Mouse (Mus musculus): ENCODE data around the gene Ssrp1. TPM values are rescaled to one million over a fixed set of nuclear protein-coding genes. Genes with fewer than 3 reads are reported as not detected.

Ssrp1 gene
- total and polyA plus RNA-seq, 3 experiments = 241 to 437 (median 297) TPM

DNA sequence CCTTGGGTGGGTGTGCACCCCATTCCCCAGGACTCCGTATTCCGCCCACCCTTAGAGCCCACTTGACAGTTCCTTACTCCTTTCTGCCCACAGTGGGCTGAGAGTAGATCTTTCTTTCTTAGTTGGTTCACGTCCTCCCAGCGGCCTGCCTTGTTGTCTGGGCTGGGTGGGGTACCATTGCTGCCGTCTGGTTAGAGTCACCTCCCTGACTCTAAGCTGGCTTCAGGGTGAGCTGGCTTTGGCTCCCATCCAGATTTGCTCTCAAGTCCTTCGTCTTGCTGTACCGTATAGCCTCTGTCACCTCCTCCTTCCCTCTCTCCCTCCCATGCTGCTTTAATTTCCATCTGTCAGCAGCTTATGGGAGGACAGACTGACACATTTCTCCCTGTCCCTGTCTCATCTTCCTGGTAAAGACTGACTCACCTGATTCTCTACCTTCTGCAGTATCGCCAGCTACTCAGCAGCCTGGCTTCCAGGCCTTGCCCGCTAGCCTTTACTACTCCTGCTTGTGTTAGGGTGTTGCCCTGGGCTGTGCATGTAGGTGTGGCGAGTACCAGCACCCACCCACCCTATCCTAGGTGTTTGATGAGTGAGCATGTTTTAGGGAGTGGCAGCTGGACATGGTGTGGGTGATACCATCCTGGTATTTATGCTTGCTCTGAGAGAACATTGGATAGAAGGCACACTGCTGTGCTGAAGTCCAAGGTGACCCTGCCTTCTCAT, 31.0 kb downstream of the Ssrp1 start:
- no peak overlapping the region for H3K9ac ChIP-seq (ENCODE audit: insufficient read depth, low read depth)
- H3K27me3 ChIP-seq (replicated peaks) = no peaks in the 10 kb centered on the region
- no peaks in the 10 kb centered on the region for H3K79me2 ChIP-seq (replicated peaks; ENCODE audit: control insufficient read depth, extremely low read depth, insufficient read depth, poor library complexity, severe bottlenecking)
- no peak for DNase-seq (ENCODE audit: extremely low read depth)
- no peaks in the 10 kb centered on the region for H3K9me3 ChIP-seq (replicated peaks; ENCODE audit: low read length)
- in situ Hi-C loops (cut with MboI; ENCODE audit: low pct_ligation_motif_present, low pct_unique_long_range_greater_than_20kb, low sequenced_read_pairs) (no loop called here), dilution Hi-C loops (cut with MboI; ENCODE audit: extremely low pct_ligation_motif_present, extremely low pct_unique_long_range_greater_than_20kb, low sequenced_read_pairs) (no loop called here)
- H3K27ac ChIP-seq (ENCODE audit: insufficient read depth, low read depth) = no peak overlapping the region
- H3K4me3 ChIP-seq (replicated peaks in 1 of 3; ENCODE audit: low read depth in 2 of 3, low read length in 2 of 3, poor library complexity in 1 of 3) = no peak overlapping the region
- no peak overlapping the region for H3K4me2 ChIP-seq (ENCODE audit: insufficient read depth, low read depth, poor library complexity, severe bottlenecking)
- H3K4me1 ChIP-seq (ENCODE audit: control insufficient read depth in 1 of 2, insufficient read depth in 2 of 2) = no peaks in the 10 kb centered on the region
- TF ChIP-seq MAX (IDR thresholded peaks at IDR 0.05; ENCODE audit: low read length) (no peak), ETS1 (conservative IDR thresholded peaks at IDR 0.05; ENCODE audit: low read depth, low read length) (no peak), GABPA (IDR thresholded peaks at IDR 0.05; ENCODE audit: insufficient replicate concordance, low read depth, low read length) (no peak), HCFC1 (IDR thresholded peaks at IDR 0.05; ENCODE audit: low read depth, low read length) (no peak), BHLHE40 (IDR thresholded peaks at IDR 0.05; ENCODE audit: low read depth, low read length) (no peak), CTCF (conservative IDR thresholded peaks at IDR 0.05 in 1 of 2, IDR thresholded peaks at IDR 0.05 in 1 of 2; ENCODE audit: low read depth in 2 of 2, low read length in 2 of 2) (no peak), SIN3A (IDR thresholded peaks at IDR 0.05; ENCODE audit: low read length) (no peak)
- H3K36me3 ChIP-seq (replicated peaks in 1 of 2; ENCODE audit: control insufficient read depth in 1 of 2, insufficient read depth in 1 of 2, low read length in 1 of 2) = peaks cover 0 to 12% of the 10 kb centered on the region in 2 experiments

- H3K27ac ChIP-seq (ENCODE audit: insufficient read depth, low read depth) = no peak overlapping the region
- in situ Hi-C loops (cut with MboI; ENCODE audit: low pct_ligation_motif_present, low pct_unique_long_range_greater_than_20kb, low sequenced_read_pairs) = no loop called here
- dilution Hi-C loops (cut with MboI; ENCODE audit: extremely low pct_ligation_motif_present, extremely low pct_unique_long_range_greater_than_20kb, low sequenced_read_pairs) = no loop called here
- TF ChIP-seq MAFK (IDR thresholded peaks at IDR 0.05; ENCODE audit: insufficient replicate concordance, low read length) (no peak), POLR2AphosphoS2 (IDR thresholded peaks at IDR 0.05; ENCODE audit: low read depth, low read length) (no peak), ELF1 (IDR thresholded peaks at IDR 0.05; ENCODE audit: low read depth, low read length) (no peak), CTCF (conservative IDR thresholded peaks at IDR 0.05 in 1 of 2, IDR thresholded peaks at IDR 0.05 in 1 of 2; ENCODE audit: low read depth in 2 of 2, low read length in 2 of 2) (no peak), SMC3 (IDR thresholded peaks at IDR 0.05; ENCODE audit: low read depth, low read length) (no peak), MEF2A (IDR thresholded peaks at IDR 0.05; ENCODE audit: borderline replicate concordance, low read depth, low read length) (no peak), E2F4 (IDR thresholded peaks at IDR 0.05; ENCODE audit: insufficient replicate concordance, low read depth, low read length) (no peak), HCFC1 (IDR thresholded peaks at IDR 0.05; ENCODE audit: low read depth, low read length) (no peak), ZNF384 (IDR thresholded peaks at IDR 0.05; ENCODE audit: low read depth, low read length) (no peak), RAD21 (IDR thresholded peaks at IDR 0.05; ENCODE audit: low read depth, low read length) (no peak), PAX5 (IDR thresholded peaks at IDR 0.05; ENCODE audit: low read length) (no peak), SIN3A (IDR thresholded peaks at IDR 0.05; ENCODE audit: low read length) (no peak), ZMIZ1 (IDR thresholded peaks at IDR 0.05; ENCODE audit: low read depth, low read length) (no peak), MAX (IDR thresholded peaks at IDR 0.05; ENCODE audit: low read length) (no peak)
- peaks cover 0 to 6% of the 10 kb centered on the region in 2 experiments for H3K36me3 ChIP-seq (replicated peaks in 1 of 2; ENCODE audit: control insufficient read depth in 1 of 2, insufficient read depth in 1 of 2, low read length in 1 of 2)
- H3K9me3 ChIP-seq (replicated peaks; ENCODE audit: low read length) = no peaks in the 10 kb centered on the region
- H3K4me3 ChIP-seq (replicated peaks in 1 of 3; ENCODE audit: low read depth in 2 of 3, low read length in 2 of 3, poor library complexity in 1 of 3) = no peak overlapping the region
- no peak overlapping the region for H3K9ac ChIP-seq (ENCODE audit: insufficient read depth, low read depth)
- no peaks in the 10 kb centered on the region for H3K27me3 ChIP-seq (replicated peaks)
- DNase-seq (ENCODE audit: extremely low read depth) = no peak
- H3K4me1 ChIP-seq (ENCODE audit: control insufficient read depth in 1 of 2, insufficient read depth in 2 of 2) = no peaks in the 10 kb centered on the region
- H3K79me2 ChIP-seq (replicated peaks; ENCODE audit: control insufficient read depth, extremely low read depth, insufficient read depth, poor library complexity, severe bottlenecking) = no peaks in the 10 kb centered on the region
- no peak overlapping the region for H3K4me2 ChIP-seq (ENCODE audit: insufficient read depth, low read depth, poor library complexity, severe bottlenecking)
These were observed 31.6 kb downstream of the Ssrp1 start for GRCm38 (mm10) chr2:85068626-85069025.
